Mouse (Mus musculus) CH12.LX (cell line): ENCODE data around the gene Ap1g1. TPM values are rescaled to one million over a fixed set of nuclear protein-coding genes. Genes with fewer than 3 reads are reported as not detected.

Experiments used
- DNase-seq: peaks from one replicate; pipeline ENCODE4 v3.0.0-alpha.2; 2013; ENCODE audit errors: extremely low read depth
- H3K27ac ChIP-seq: 2 replicates; pipeline ENCODE4 v1.5.1; 2012; ENCODE audit warnings: low read depth, mild to moderate bottlenecking, control low read depth, moderate library complexity; ENCODE audit not compliant: insufficient read depth
- H3K27me3 ChIP-seq: replicated peaks from 2 replicates; pipeline ENCODE3; 2012; ENCODE audit warnings: inconsistent platforms
- H3K36me3 ChIP-seq, 2 experiments: replicated peaks in 1 of 2; 2 replicates each; pipeline versions ENCODE3 to v1.6.1; 2012; ENCODE audit warnings: inconsistent platforms in 1 of 2, low read length in 1 of 2, mild to moderate bottlenecking in 1 of 2, mixed read lengths in 1 of 2, moderate library complexity in 1 of 2; ENCODE audit not compliant: control insufficient read depth in 1 of 2, insufficient read depth in 1 of 2
- H3K4me1 ChIP-seq, 2 experiments: 2 replicates each; pipeline ENCODE4 v1.6.1; 2012; ENCODE audit warnings: inconsistent platforms in 1 of 2, moderate library complexity in 1 of 2; ENCODE audit not compliant: insufficient read depth in 2 of 2, control insufficient read depth in 1 of 2
- H3K4me2 ChIP-seq: 2 replicates; pipeline ENCODE4 v1.6.1; 2012; ENCODE audit warnings: low read depth, mild to moderate bottlenecking, control low read depth; ENCODE audit not compliant: poor library complexity, insufficient read depth, severe bottlenecking
- H3K4me3 ChIP-seq, 3 experiments: fragments of 150-350 bp in 1 of 3; sonication (generic) in 1 of 3; replicated peaks in 1 of 3; 2 replicates each; pipeline versions ENCODE3 to v1.5.1; 2011 to 2012; ENCODE audit warnings: low read depth in 2 of 3, low read length in 2 of 3, mild to moderate bottlenecking in 2 of 3, moderate library complexity in 2 of 3, control low read depth in 1 of 3, improper control_type of control experiment in 1 of 3, inconsistent platforms in 1 of 3, mixed read lengths in 1 of 3; ENCODE audit not compliant: poor library complexity in 1 of 3
- H3K79me2 ChIP-seq: replicated peaks from 2 replicates; pipeline ENCODE4 v1.6.1; 2012; ENCODE audit warnings: mild to moderate bottlenecking, moderate library complexity; ENCODE audit not compliant: control insufficient read depth, poor library complexity, insufficient read depth, severe bottlenecking; ENCODE audit errors: extremely low read depth
- H3K9ac ChIP-seq: 2 replicates; pipeline ENCODE4 v1.6.1; 2012; ENCODE audit warnings: low read depth, mild to moderate bottlenecking, control low read depth, moderate library complexity; ENCODE audit not compliant: insufficient read depth
- H3K9me3 ChIP-seq: replicated peaks from 2 replicates; pipeline ENCODE3; 2012; ENCODE audit warnings: low read length, inconsistent platforms, mixed read lengths
- BHLHE40 ChIP-seq: IDR thresholded peaks from 2 replicates; pipeline ENCODE4 v1.6.1; 2011; ENCODE audit warnings: mild to moderate bottlenecking, low read depth, low read length, improper control_type of control experiment
- CHD1 ChIP-seq: IDR thresholded peaks from 2 replicates; pipeline ENCODE4 v1.6.1; 2012; ENCODE audit warnings: low read depth, low read length, improper control_type of control experiment, inconsistent platforms
- CHD2 ChIP-seq: IDR thresholded peaks from 2 replicates; pipeline ENCODE4 v1.6.1; 2011; ENCODE audit warnings: low read length, improper control_type of control experiment
- CTCF ChIP-seq, 2 experiments: IDR thresholded peaks in 1 of 2; conservative IDR thresholded peaks in 1 of 2; 2 replicates each; pipeline ENCODE4 v1.5.1; 2011 to 2012; ENCODE audit warnings: low read depth in 2 of 2, low read length in 2 of 2, improper control_type of control experiment in 1 of 2, inconsistent platforms in 1 of 2, mild to moderate bottlenecking in 1 of 2, moderate library complexity in 1 of 2
- E2F4 ChIP-seq: IDR thresholded peaks from 2 replicates; pipeline ENCODE4 v1.6.1; 2011; ENCODE audit warnings: low read depth, low read length, improper control_type of control experiment; ENCODE audit not compliant: insufficient replicate concordance
- ELF1 ChIP-seq: IDR thresholded peaks from 2 replicates; pipeline ENCODE4 v1.6.1; 2014; ENCODE audit warnings: low read depth, mild to moderate bottlenecking, inconsistent platforms, low read length, improper control_type of control experiment
- ETS1 ChIP-seq: conservative IDR thresholded peaks from 2 replicates; pipeline ENCODE4 v1.6.1; 2012; ENCODE audit warnings: low read depth, mild to moderate bottlenecking, inconsistent platforms, low read length, improper control_type of control experiment, moderate library complexity
- GABPA ChIP-seq: IDR thresholded peaks from 2 replicates; pipeline ENCODE4 v1.6.1; 2012; ENCODE audit warnings: low read depth, low read length, improper control_type of control experiment, inconsistent platforms; ENCODE audit not compliant: insufficient replicate concordance
- IRF4 ChIP-seq: IDR thresholded peaks from 2 replicates; pipeline ENCODE4 v1.6.1; 2014; ENCODE audit warnings: low read depth, mild to moderate bottlenecking, inconsistent platforms, low read length, improper control_type of control experiment
- JUN ChIP-seq: IDR thresholded peaks from 2 replicates; pipeline ENCODE4 v1.6.1; 2011; ENCODE audit warnings: low read depth, mild to moderate bottlenecking, low read length, improper control_type of control experiment, moderate library complexity; ENCODE audit not compliant: insufficient read depth
- JUND ChIP-seq: conservative IDR thresholded peaks from 2 replicates; pipeline ENCODE4 v1.6.1; 2011; ENCODE audit warnings: low read depth, low read length, improper control_type of control experiment
- KAT2A ChIP-seq: IDR thresholded peaks from 2 replicates; pipeline ENCODE4 v1.6.1; 2012; ENCODE audit warnings: low read length, improper control_type of control experiment, inconsistent platforms; ENCODE audit not compliant: insufficient replicate concordance
- MAFK ChIP-seq: IDR thresholded peaks from 2 replicates; pipeline ENCODE4 v1.6.1; 2011; ENCODE audit warnings: low read length, improper control_type of control experiment; ENCODE audit not compliant: insufficient replicate concordance
- MAX ChIP-seq: IDR thresholded peaks from 2 replicates; pipeline ENCODE4 v1.6.1; 2011; ENCODE audit warnings: low read length, improper control_type of control experiment
- MAZ ChIP-seq: IDR thresholded peaks from 2 replicates; pipeline ENCODE4 v1.6.1; 2012; ENCODE audit warnings: low read depth, mild to moderate bottlenecking, inconsistent platforms, low read length, improper control_type of control experiment, moderate library complexity
- MEF2A ChIP-seq: IDR thresholded peaks from 2 replicates; pipeline ENCODE4 v1.6.1; 2014; ENCODE audit warnings: low read depth, mild to moderate bottlenecking, inconsistent platforms, low read length, improper control_type of control experiment, borderline replicate concordance
- NELFE ChIP-seq: IDR thresholded peaks from 2 replicates; pipeline ENCODE4 v1.6.1; 2011; ENCODE audit warnings: low read depth, low read length, improper control_type of control experiment
- PAX5 ChIP-seq: IDR thresholded peaks from 2 replicates; pipeline ENCODE4 v1.6.1; 2012; ENCODE audit warnings: low read length, inconsistent platforms, mixed read lengths
- POLR2A ChIP-seq: IDR thresholded peaks from 2 replicates; pipeline ENCODE4 v1.6.1; 2011; ENCODE audit warnings: low read depth, mild to moderate bottlenecking, improper control_type of control experiment, low read length
- POLR2AphosphoS2 ChIP-seq: IDR thresholded peaks from 2 replicates; pipeline ENCODE4 v1.6.1; 2011; ENCODE audit warnings: low read depth, low read length, improper control_type of control experiment
- RAD21 ChIP-seq: IDR thresholded peaks from 2 replicates; pipeline ENCODE4 v1.6.1; 2011; ENCODE audit warnings: low read depth, mild to moderate bottlenecking, low read length, improper control_type of control experiment, moderate library complexity
- RCOR1 ChIP-seq: conservative IDR thresholded peaks from 2 replicates; pipeline ENCODE4 v1.6.1; 2012; ENCODE audit warnings: low read depth, mild to moderate bottlenecking, inconsistent platforms, low read length, improper control_type of control experiment
- SIN3A ChIP-seq: IDR thresholded peaks from 2 replicates; pipeline ENCODE4 v1.6.1; 2012; ENCODE audit warnings: low read length, improper control_type of control experiment, inconsistent platforms
- SMC3 ChIP-seq: IDR thresholded peaks from 2 replicates; pipeline ENCODE4 v1.6.1; 2011; ENCODE audit warnings: low read depth, low read length, improper control_type of control experiment
- TBP ChIP-seq: conservative IDR thresholded peaks from 2 replicates; pipeline ENCODE4 v1.6.1; 2011; ENCODE audit warnings: low read depth, low read length, improper control_type of control experiment
- TCF12 ChIP-seq: IDR thresholded peaks from 2 replicates; pipeline ENCODE4 v1.6.1; 2014; ENCODE audit warnings: low read depth, mild to moderate bottlenecking, inconsistent platforms, low read length, improper control_type of control experiment
- UBTF ChIP-seq: IDR thresholded peaks from 2 replicates; pipeline ENCODE4 v1.6.1; 2012; ENCODE audit warnings: low read depth, mild to moderate bottlenecking, inconsistent platforms, low read length, improper control_type of control experiment, moderate library complexity
- USF2 ChIP-seq: conservative IDR thresholded peaks from 2 replicates; pipeline ENCODE4 v1.6.1; 2011; ENCODE audit warnings: low read depth, low read length, improper control_type of control experiment
- ZC3H11A ChIP-seq: IDR thresholded peaks from 2 replicates; pipeline ENCODE4 v1.6.1; 2012; ENCODE audit warnings: low read depth, mild to moderate bottlenecking, inconsistent platforms, low read length, improper control_type of control experiment
- ZKSCAN1 ChIP-seq: IDR thresholded peaks from 2 replicates; pipeline ENCODE4 v1.6.1; 2012; ENCODE audit warnings: low read depth, inconsistent platforms, low read length, improper control_type of control experiment, borderline replicate concordance
- ZMIZ1 ChIP-seq: IDR thresholded peaks from 2 replicates; pipeline ENCODE4 v1.6.1; 2012; ENCODE audit warnings: low read depth, mild to moderate bottlenecking, inconsistent platforms, low read length, improper control_type of control experiment
- ZNF384 ChIP-seq: IDR thresholded peaks from 2 replicates; pipeline ENCODE4 v1.6.1; 2012; ENCODE audit warnings: low read depth, low read length, improper control_type of control experiment, inconsistent platforms
- dilution Hi-C: fragments of 300-500 bp; cut with MboI; formaldehyde crosslinking; loops from 2 replicates; pipeline ENCODE4 v1.14.3; 2020; ENCODE audit warnings: low sequenced_read_pairs; ENCODE audit not compliant: extremely low pct_unique_long_range_greater_than_20kb, extremely low pct_ligation_motif_present
- in situ Hi-C: fragments of 300-500 bp; cut with MboI; formaldehyde crosslinking; loops from 3 replicates; pipeline ENCODE4 v1.14.3; 2019; ENCODE audit warnings: low sequenced_read_pairs, low pct_ligation_motif_present, low pct_unique_long_range_greater_than_20kb, mixed read lengths
- polyA plus RNA-seq: library from polyadenylated mRNA; unstranded; fragments of >175 nt; gene quantifications from 2 replicates; pipeline ENCODE4 v1.2.1, GENCODE M21; 2012; ENCODE audit warnings: low read depth; ENCODE audit not compliant: insufficient read length
- total RNA-seq, 2 experiments: library from RNA; depleted of rRNA; stranded (reverse); fragments of 300-350 nt in 1 of 2; fragments of >200 nt in 1 of 2; gene quantifications; 2 replicates each; pipeline ENCODE4 v1.2.3; 2012 to 2014

Ap1g1 gene
- total and polyA plus RNA-seq, 3 experiments: 29.5 to 60.4 (median 40.8) TPM

DNA sequence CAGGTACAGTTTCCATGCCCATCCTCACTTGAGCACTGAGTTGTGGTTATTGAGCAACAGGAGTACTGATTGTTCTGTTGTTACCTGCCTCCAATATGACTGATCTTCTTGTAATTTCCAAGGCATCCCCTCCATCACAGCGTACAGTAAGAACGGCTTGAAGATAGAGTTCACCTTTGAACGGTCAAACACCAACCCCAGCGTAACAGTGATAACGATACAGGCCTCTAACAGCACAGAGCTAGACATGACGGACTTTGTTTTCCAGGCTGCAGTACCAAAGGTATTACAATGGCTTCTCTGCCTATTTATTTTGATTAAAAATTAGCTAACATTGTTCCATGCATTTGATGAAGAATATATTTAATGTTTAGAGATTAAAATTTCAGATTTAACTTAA, 77.1 kb downstream of the Ap1g1 start:
- Histone ChIP-seq H3K4me3 (no peak overlapping the region), H3K9ac (no peak overlapping the region), H3K4me1 (peaks cover 2 to 17% of the 10 kb centered on the region in 2 experiments), H3K79me2 (no peaks in the 10 kb centered on the region), H3K27ac (no peak overlapping the region), H3K4me2 (no peak overlapping the region), H3K9me3 (no peaks in the 10 kb centered on the region), H3K36me3 (peaks cover 42 to 83% of the 10 kb centered on the region in 2 experiments), H3K27me3 (no peaks in the 10 kb centered on the region)
- in situ Hi-C loops (loop anchor here (10.0 kb wide), 1 partner anchor 149 kb away; no protein-coding TSS in a partner anchor), dilution Hi-C loops (no loop called here)
- TF ChIP-seq RAD21 (no peak), PAX5 (no peak), ZKSCAN1 (no peak), SMC3 (no peak)
- DNase-seq: no peak

DNA sequence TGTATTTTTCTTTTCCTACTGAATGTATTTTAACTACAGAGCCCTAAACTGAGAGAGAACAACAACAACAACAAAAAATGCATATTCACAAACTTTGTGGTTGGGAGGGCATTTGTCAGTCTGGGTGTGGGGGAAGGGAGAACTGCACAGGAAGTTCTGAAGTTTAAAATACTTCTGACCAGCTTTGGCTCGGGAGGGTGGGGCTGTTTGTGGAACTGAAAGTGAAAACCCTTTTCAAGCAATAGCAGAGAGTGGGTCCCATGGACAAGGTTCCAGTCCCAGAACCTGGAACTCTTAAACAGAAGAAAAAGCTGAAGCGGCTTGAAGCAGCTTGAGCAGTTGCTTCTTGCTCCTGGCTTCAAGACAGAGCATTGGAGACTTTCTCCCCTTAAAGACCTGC, 85.0 kb downstream of the Ap1g1 start:
- in situ Hi-C loops: no loop called here
- Histone ChIP-seq H3K36me3 (peaks cover 20 to 44% of the 10 kb centered on the region in 2 experiments), H3K9ac (peak overlapping the region; percentile 83), H3K27ac (no peak overlapping the region), H3K9me3 (no peaks in the 10 kb centered on the region), H3K4me1 (peaks cover 2 to 36% of the 10 kb centered on the region in 2 experiments; a peak in 3 of 4 replicates), H3K4me2 (peak overlapping the region; percentile 82), H3K4me3 (peak overlapping the region in 1 of 3 experiments; percentile 28), H3K79me2 (no peaks in the 10 kb centered on the region), H3K27me3 (no peaks in the 10 kb centered on the region)
- dilution Hi-C loops: no loop called here
- DNase-seq: peak; percentile 91
- TF ChIP-seq RCOR1 (peak; percentile 49; the same call in 1 of the 2 replicates), CTCF (conservative IDR thresholded peaks at IDR 0.05 in 1 of 2, IDR thresholded peaks at IDR 0.05 in 1 of 2; ENCODE audit: low read depth in 2 of 2, low read length in 2 of 2) (no peak), USF2 (no peak), MAZ (peak; percentile 94), UBTF (no peak), ELF1 (peak; percentile 66), MAFK (0 out of 2 replicates have a peak, but pooled peaks have one; percentile 28), ZC3H11A (no peak), ETS1 (peak; percentile 80), E2F4 (no peak), JUND (peak; percentile 53), MAX (no peak), POLR2AphosphoS2 (no peak), JUN (0 out of 2 replicates have a peak, but pooled peaks have one; percentile 12), KAT2A (no peak), TBP (peak; percentile 47; the same call in 1 of the 2 replicates), CHD1 (no peak), SIN3A (peak; percentile 80), PAX5 (no peak), NELFE (no peak), BHLHE40 (peak; percentile 54; the same call in 1 of the 2 replicates), ZMIZ1 (no peak), CHD2 (peak; percentile 93), TCF12 (peak; percentile 47), ZKSCAN1 (no peak), IRF4 (peak; percentile 94), MEF2A (peak; percentile 90), POLR2A (peak; percentile 31; the same call in 1 of the 2 replicates), ZNF384 (peak; percentile 32), RAD21 (no peak; the same call in 1 of the 2 replicates), GABPA (no peak)
